Mouse (Mus musculus) bone marrow, adult 2 months (tissue): Measurements from ENCODE around the gene Ccdc126.

Source experiments
- CTCF ChIP-seq: fragments of 200-500 bp; IDR thresholded peaks from 2 replicates; pipeline ENCODE4 v1.5.1; 2011; ENCODE audit warnings: low read length, control low read depth; ENCODE audit not compliant: control insufficient read depth, insufficient read depth
- POLR2A ChIP-seq: fragments of 200-500 bp; IDR thresholded peaks from 2 replicates; pipeline ENCODE4 v1.6.1; 2011; ENCODE audit warnings: low read depth, mild to moderate bottlenecking, control low read depth, low read length, borderline replicate concordance; ENCODE audit not compliant: control insufficient read depth

GRCm38 (mm10) chr6:49321341-49321740 lies 2.3 kb downstream of the Ccdc126 start:
- no peak for TF ChIP-seq CTCF
- TF ChIP-seq POLR2A = no peak
